Mouse (Mus musculus) neutrophil, adult 5-6 weeks (primary cell): ENCODE measurements around the gene Pdia2. TPM values are rescaled to one million over a fixed set of nuclear protein-coding genes. Genes with fewer than 3 reads are reported as not detected.

Experiments
- total RNA-seq: library from RNA; stranded (forward); fragments of 200-1000 nt; gene quantifications from 2 replicates; pipeline ENCODE4 v1.2.3, GENCODE M21; 2017

Pdia2 gene
- total RNA-seq, 1 experiment from 2014 or later, result not detected

Other genes starting within 250 kb of the Pdia2 start
- gene A930017K11Rik, start 246.5 kb downstream of the Pdia2 start, total RNA-seq, result not detected in 2 replicates
- gene Capn15, start 213.3 kb downstream of the Pdia2 start, total RNA-seq, result 9.2 and 10.2 TPM in 2 replicates
- 2.8 and 3.7 TPM in 2 replicates for gene Rab11fip3, start 129.5 kb downstream of the Pdia2 start, total RNA-seq
- gene Decr2, start 108.8 kb downstream of the Pdia2 start, total RNA-seq, result 5.0 and 5.5 TPM in 2 replicates
- 2.7 TPM in 1 of 2 replicates, not detected in the other for gene Nme4, start 103.5 kb downstream of the Pdia2 start, total RNA-seq
- 15.5 and 17.3 TPM in 2 replicates for gene Tmem8, start 85.8 kb downstream of the Pdia2 start, total RNA-seq
- 10.7 and 19.7 TPM in 2 replicates for gene Mrpl28, start 75.6 kb downstream of the Pdia2 start, total RNA-seq
- gene Axin1, start 60.4 kb downstream of the Pdia2 start, total RNA-seq, result 152 and 244 TPM in 2 replicates
- 1.5 and 3.6 TPM in 2 replicates for gene Rgs11, start 3.9 kb upstream of the Pdia2 start, total RNA-seq
- not detected in 2 replicates for gene Arhgdig, start 8.7 kb upstream of the Pdia2 start, total RNA-seq
- 17.6 and 18.3 TPM in 2 replicates for gene Fam234a, start 45.2 kb upstream of the Pdia2 start, total RNA-seq
- gene Luc7l, start 53.8 kb upstream of the Pdia2 start, total RNA-seq, result 99.0 and 102 TPM in 2 replicates
- gene Neurl1b, start 215.7 kb upstream of the Pdia2 start, total RNA-seq, result 0.12 and 0.49 TPM in 2 replicates